Mouse (Mus musculus): ENCODE data around the gene Catip. TPM values are rescaled to one million over a fixed set of nuclear protein-coding genes. Genes with fewer than 3 reads are reported as not detected.
A peak's percentile ranks its signal among the peaks of the same experiment; 100 is the strongest.

Gene Catip
- polyA plus RNA-seq, 1 experiment from 2014 or later, result 2.8 TPM

- no peak overlapping the region for H3K4me2 ChIP-seq (replicated peaks)
- H3K27me3 ChIP-seq, result no peaks in the 10 kb centered on the region
- H3K27ac ChIP-seq (replicated peaks), result no peak overlapping the region
- 68% methylated on average over 11 of the region's 11 CpGs for WGBS
- no peaks in the 10 kb centered on the region for H3K9me3 ChIP-seq (replicated peaks)
- H3K36me3 ChIP-seq, result peaks cover 10% of the 10 kb centered on the region; the same call in 1 of the 2 replicates
- ATAC-seq (ENCODE audit: insufficient number of reproducible peaks, low FRiP score, low TSS enrichment, low read depth), result no peak
- no peaks in the 10 kb centered on the region for H3K4me1 ChIP-seq
- no peak overlapping the region for H3K4me3 ChIP-seq (replicated peaks)
- H3K9ac ChIP-seq, result no peak overlapping the region
Observed at GRCm38 (mm10) chr1:74344163-74344916, 17.6 kb upstream of the Catip start.

- WGBS, result 88% methylated on average over 13 of the region's 13 CpGs
- Histone ChIP-seq H3K36me3 (peaks cover 42% of the 10 kb centered on the region), H3K9ac (no peak overlapping the region), H3K4me1 (0 out of 2 replicates have a peak, but pooled peaks cover 3% of the 10 kb centered on the region), H3K9me3 (replicated peaks) (no peaks in the 10 kb centered on the region), H3K4me3 (replicated peaks) (no peak overlapping the region), H3K27ac (replicated peaks) (no peak overlapping the region), H3K27me3 (no peaks in the 10 kb centered on the region), H3K4me2 (replicated peaks) (no peak overlapping the region)
- no peak for ATAC-seq (ENCODE audit: insufficient number of reproducible peaks, low FRiP score, low TSS enrichment, low read depth)
Observed at GRCm38 (mm10) chr1:74351185-74351769, 10.6 kb upstream of the Catip start.

GRCm38 (mm10) chr1:74352532-74353096 lies 9.3 kb upstream of the Catip start:
- no peak for ATAC-seq (ENCODE audit: insufficient number of reproducible peaks, low FRiP score, low TSS enrichment, low read depth)
- H3K4me3 ChIP-seq (replicated peaks), result no peak overlapping the region
- H3K27ac ChIP-seq (replicated peaks), result no peak overlapping the region
- H3K4me1 ChIP-seq, result 0 out of 2 replicates have a peak, but pooled peaks cover 3% of the 10 kb centered on the region
- 70% methylated on average over 5 of the region's 5 CpGs for WGBS
- H3K9ac ChIP-seq, result no peak overlapping the region
- peaks cover 42% of the 10 kb centered on the region for H3K36me3 ChIP-seq
- no peaks in the 10 kb centered on the region for H3K27me3 ChIP-seq
- no peaks in the 10 kb centered on the region for H3K9me3 ChIP-seq (replicated peaks)
- no peak overlapping the region for H3K4me2 ChIP-seq (replicated peaks)

DNA sequence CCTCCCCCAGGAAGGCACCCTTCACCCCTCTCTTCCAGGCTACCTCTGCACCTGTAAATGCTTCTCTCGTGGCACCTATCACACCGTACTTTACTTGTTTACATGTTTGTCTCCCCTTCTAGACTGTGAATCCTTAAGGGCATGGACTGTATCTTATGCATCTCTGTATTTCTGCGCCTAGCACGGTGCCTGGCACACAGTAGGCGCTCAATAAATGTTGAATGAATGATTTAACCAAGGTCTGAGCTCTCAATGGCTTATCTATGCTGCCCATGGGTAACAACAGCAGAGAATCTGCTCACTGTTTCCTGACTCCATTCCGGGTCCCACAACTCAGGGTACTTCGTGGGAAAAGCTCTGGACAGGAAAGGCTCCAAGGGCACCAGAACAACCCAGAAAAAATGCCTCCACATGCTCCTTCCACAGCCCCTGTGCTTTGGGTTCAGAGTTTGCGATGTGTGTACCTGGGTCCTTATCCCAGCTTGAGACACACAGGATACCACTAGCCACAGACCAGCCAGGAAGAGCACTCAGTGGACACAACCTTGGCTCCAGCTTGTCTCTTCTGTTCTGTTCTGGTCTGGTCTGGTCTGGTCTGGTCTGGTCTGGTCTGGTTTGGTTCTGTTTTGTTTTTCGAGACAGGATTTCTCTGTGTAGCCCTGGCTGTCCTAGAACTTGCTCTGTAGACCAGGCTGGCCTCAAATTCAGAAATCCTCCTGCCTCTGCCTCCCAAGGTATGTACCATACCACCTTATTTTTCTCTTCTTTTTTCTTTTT lies 8.3 kb upstream of the Catip start:
- WGBS, result 92% methylated on average over 9 of the region's 9 CpGs
- no peak overlapping the region for H3K4me3 ChIP-seq (replicated peaks)
- peaks cover 39% of the 10 kb centered on the region for H3K36me3 ChIP-seq
- no peak overlapping the region for H3K4me2 ChIP-seq (replicated peaks)
- no peaks in the 10 kb centered on the region for H3K9me3 ChIP-seq (replicated peaks)
- no peak overlapping the region for H3K27ac ChIP-seq (replicated peaks)
- H3K27me3 ChIP-seq, result no peaks in the 10 kb centered on the region
- no peak overlapping the region for H3K9ac ChIP-seq
- ATAC-seq (ENCODE audit: insufficient number of reproducible peaks, low FRiP score, low TSS enrichment, low read depth), result no peak; the same call in 1 of the 2 replicates
- 0 out of 2 replicates have a peak, but pooled peaks cover 3% of the 10 kb centered on the region for H3K4me1 ChIP-seq

GRCm38 (mm10) chr1:74357531-74357930 lies 4.4 kb upstream of the Catip start:
- Histone ChIP-seq H3K27me3 (no peaks in the 10 kb centered on the region), H3K4me2 (replicated peaks) (no peak overlapping the region), H3K9ac (no peak overlapping the region), H3K4me3 (replicated peaks) (no peak overlapping the region), H3K27ac (replicated peaks) (no peak overlapping the region), H3K9me3 (replicated peaks) (no peaks in the 10 kb centered on the region), H3K4me1 (peaks cover 12% of the 10 kb centered on the region), H3K36me3 (0 out of 2 replicates have a peak, but pooled peaks cover 12% of the 10 kb centered on the region)
- no peak for ATAC-seq (ENCODE audit: insufficient number of reproducible peaks, low FRiP score, low TSS enrichment, low read depth)

GRCm38 (mm10) chr1:74359952-74360517 lies 1.9 kb upstream of the Catip start:
- WGBS, result 73% methylated on average over 5 of the region's 5 CpGs
- no peak overlapping the region for H3K27ac ChIP-seq (replicated peaks)
- no peak overlapping the region for H3K4me3 ChIP-seq (replicated peaks)

GRCm38 (mm10) chr1:74362325-74363229 lies 669 bp downstream of the Catip start:
- no peak overlapping the region for H3K9ac ChIP-seq
- H3K4me3 ChIP-seq (replicated peaks), result no peak overlapping the region
- WGBS, result 49% methylated on average over 17 of the region's 17 CpGs
- 0 out of 2 replicates have a peak overlapping the region, but pooled peaks have one; percentile 17 for H3K4me2 ChIP-seq (replicated peaks)
- H3K4me1 ChIP-seq, result peaks cover 13% of the 10 kb centered on the region
- peak; percentile 32; the same call in 1 of the 2 replicates for ATAC-seq (ENCODE audit: insufficient number of reproducible peaks, low FRiP score, low TSS enrichment, low read depth)
- H3K9me3 ChIP-seq (replicated peaks), result no peaks in the 10 kb centered on the region
- H3K36me3 ChIP-seq, result no peaks in the 10 kb centered on the region
- no peaks in the 10 kb centered on the region for H3K27me3 ChIP-seq
- no peak overlapping the region; the same call in 1 of the 2 replicates for H3K27ac ChIP-seq (replicated peaks)

More at GRCm38 (mm10) chr1:74359952-74360517, 1.9 kb upstream of the Catip start:
- no peaks in the 10 kb centered on the region for H3K9me3 ChIP-seq (replicated peaks)
- no peak overlapping the region for H3K4me2 ChIP-seq (replicated peaks)
- H3K9ac ChIP-seq, result no peak overlapping the region
- H3K27me3 ChIP-seq, result no peaks in the 10 kb centered on the region
- ATAC-seq (ENCODE audit: insufficient number of reproducible peaks, low FRiP score, low TSS enrichment, low read depth), result no peak
- no peaks in the 10 kb centered on the region for H3K36me3 ChIP-seq
- H3K4me1 ChIP-seq, result peaks cover 13% of the 10 kb centered on the region

GRCm38 (mm10) chr1:74363437-74363836 lies 1.5 kb downstream of the Catip start:
- Histone ChIP-seq H3K4me3 (replicated peaks) (no peak overlapping the region), H3K27me3 (no peaks in the 10 kb centered on the region), H3K4me1 (peaks cover 20% of the 10 kb centered on the region), H3K27ac (replicated peaks) (no peak overlapping the region), H3K4me2 (replicated peaks) (no peak overlapping the region), H3K36me3 (no peaks in the 10 kb centered on the region), H3K9ac (no peak overlapping the region), H3K9me3 (replicated peaks) (no peaks in the 10 kb centered on the region)
- ATAC-seq (ENCODE audit: insufficient number of reproducible peaks, low FRiP score, low TSS enrichment, low read depth), result no peak
- WGBS, result 63% methylated on average over 5 of the region's 5 CpGs

GRCm38 (mm10) chr1:74364270-74364669 lies 2.4 kb downstream of the Catip start:
- Histone ChIP-seq H3K27ac (replicated peaks) (no peak overlapping the region), H3K27me3 (no peaks in the 10 kb centered on the region), H3K4me3 (replicated peaks) (no peak overlapping the region), H3K9ac (no peak overlapping the region), H3K36me3 (no peaks in the 10 kb centered on the region), H3K4me1 (peaks cover 20% of the 10 kb centered on the region), H3K4me2 (replicated peaks) (no peak overlapping the region), H3K9me3 (replicated peaks) (no peaks in the 10 kb centered on the region)
- 75% methylated on average over 8 of the region's 8 CpGs for WGBS
- no peak for ATAC-seq (ENCODE audit: insufficient number of reproducible peaks, low FRiP score, low TSS enrichment, low read depth)

Measured in embryonic facial prominence, embryonic 15.5 days (tissue).